Mouse (Mus musculus) G1E (cell line): Measurements from ENCODE around the gene Fbxw11. TPM values are rescaled to one million over a fixed set of nuclear protein-coding genes. Genes with fewer than 3 reads are reported as not detected.
"Not testable (repeated sequence)": the region's sequence is repeated elsewhere in the genome, so short reads cannot be mapped to it uniquely, and the experiment has no call there.

Experiments used
- ATAC-seq: 2 replicates; pipeline ENCODE4 v1.8.0; 2016; ENCODE audit warnings: mild to moderate bottlenecking; ENCODE audit not compliant: insufficient number of reproducible peaks, poor library complexity, low FRiP score, severe bottlenecking; ENCODE audit errors: extremely low read depth
- DNase-seq: peaks from one replicate; pipeline ENCODE4 v3.0.0; 2012; ENCODE audit warnings: low spot score
- H3K27me3 ChIP-seq: 2 replicates; pipeline ENCODE4 v1.6.1; 2012; ENCODE audit warnings: mild to moderate bottlenecking, low read length, inconsistent platforms; ENCODE audit not compliant: insufficient read depth
- H3K36me3 ChIP-seq: replicated peaks from 2 replicates; pipeline ENCODE3; 2012; ENCODE audit warnings: mild to moderate bottlenecking, inconsistent platforms
- H3K4me1 ChIP-seq: 2 replicates; pipeline ENCODE4 v1.6.1; 2012; ENCODE audit warnings: low read depth, low read length, inconsistent platforms, mixed read lengths; ENCODE audit not compliant: insufficient read depth
- H3K4me3 ChIP-seq: 2 replicates; pipeline ENCODE4 v1.5.1; 2012; ENCODE audit warnings: low read depth, mild to moderate bottlenecking, inconsistent platforms, low read length, moderate library complexity, mixed read lengths
- H3K9me3 ChIP-seq: replicated peaks from 2 replicates; pipeline ENCODE4 v1.6.1; 2012; ENCODE audit warnings: inconsistent platforms
- CTCF ChIP-seq: IDR thresholded peaks from 2 replicates; pipeline ENCODE4 v1.5.1; 2012; ENCODE audit warnings: low read depth, low read length, inconsistent platforms, mixed read lengths
- GATA1 ChIP-seq: IDR thresholded peaks from 2 replicates; pipeline ENCODE4 v1.6.1; 2012; ENCODE audit warnings: borderline replicate concordance, low read length, inconsistent platforms, mixed read lengths
- GATA2 ChIP-seq: IDR thresholded peaks from 2 replicates; pipeline ENCODE4 v1.6.1; 2012; ENCODE audit warnings: low read depth, low read length, inconsistent platforms, borderline replicate concordance
- POLR2AphosphoS5 ChIP-seq: IDR thresholded peaks from 2 replicates; pipeline ENCODE4 v1.6.1; 2012; ENCODE audit warnings: low read depth, low read length, inconsistent platforms; ENCODE audit not compliant: insufficient replicate concordance
- TAL1 ChIP-seq: conservative IDR thresholded peaks from 2 replicates; pipeline ENCODE4 v1.6.1; 2012; ENCODE audit warnings: low read depth, low read length, inconsistent platforms, mixed read lengths
- polyA plus RNA-seq: library from polyadenylated mRNA; stranded (reverse); fragments of >175 nt; gene quantifications from 2 replicates; pipeline ENCODE4 v1.2.3, GENCODE M21; 2012
- total RNA-seq, 2 experiments: library from RNA; stranded (forward) in 1 of 2; stranded (reverse) in 1 of 2; fragments of 200-1000 nt in 1 of 2; fragments of >200 nt in 1 of 2; fragmentation: Nextera tagmentation in 1 of 2; gene quantifications; 2 replicates each; pipeline ENCODE4 v1.2.3; 2014 to 2017

Fbxw11 gene
- total and polyA plus RNA-seq, 3 experiments = 16.9 to 53.7 (median 39.8) TPM

DNA sequence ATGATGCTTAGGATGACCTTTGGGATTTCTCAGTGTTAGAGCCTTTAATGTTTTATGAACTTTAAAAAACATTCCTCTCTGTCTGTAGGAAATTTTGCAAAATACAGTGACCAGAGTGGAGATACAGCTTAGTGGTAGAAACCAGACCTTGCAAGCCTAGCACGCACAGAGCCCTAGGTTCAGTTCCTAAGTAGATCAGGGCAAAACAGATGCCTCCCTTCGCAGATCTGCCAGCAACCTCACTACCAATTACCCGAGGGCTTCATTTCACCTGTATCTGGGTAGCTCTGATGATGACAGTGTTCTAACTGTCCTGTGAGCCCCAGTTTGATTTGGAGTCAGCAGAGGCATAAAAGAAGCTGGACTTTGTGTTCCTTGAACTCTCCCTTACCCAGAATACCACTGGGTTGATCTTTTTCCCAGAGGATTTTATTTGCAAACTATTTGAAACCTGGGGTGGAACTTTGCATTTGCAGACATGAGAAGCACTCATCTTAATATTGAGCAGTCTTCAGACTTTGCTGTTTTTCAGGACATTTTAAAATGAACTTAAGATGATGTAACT lies 42.2 kb downstream of the Fbxw11 start:
- Histone ChIP-seq H3K9me3 (no peaks in the 10 kb centered on the region), H3K36me3 (peaks cover 11% of the 10 kb centered on the region), H3K27me3 (no peaks in the 10 kb centered on the region), H3K4me1 (peaks cover 15% of the 10 kb centered on the region), H3K4me3 (no peak overlapping the region)
- DNase-seq (no peak), ATAC-seq (no peak)
- no peak for TF ChIP-seq POLR2AphosphoS5
- TF ChIP-seq GATA2 = no peak
- no peak for TF ChIP-seq GATA1
- no peak for TF ChIP-seq CTCF
- no peak for TF ChIP-seq TAL1

GRCm38 (mm10) chr11:32688245-32688855 lies 45.8 kb downstream of the Fbxw11 start:
- H3K4me3 ChIP-seq = no peak overlapping the region
- H3K4me1 ChIP-seq = peaks cover 16% of the 10 kb centered on the region
- no peaks in the 10 kb centered on the region for H3K27me3 ChIP-seq
- ATAC-seq = no peak
- H3K36me3 ChIP-seq = peaks cover 22% of the 10 kb centered on the region
- H3K9me3 ChIP-seq = no peaks in the 10 kb centered on the region
- TF ChIP-seq POLR2AphosphoS5 (no peak), CTCF (no peak), GATA1 (no peak), GATA2 (no peak), TAL1 (no peak)
- no peak for DNase-seq

DNA sequence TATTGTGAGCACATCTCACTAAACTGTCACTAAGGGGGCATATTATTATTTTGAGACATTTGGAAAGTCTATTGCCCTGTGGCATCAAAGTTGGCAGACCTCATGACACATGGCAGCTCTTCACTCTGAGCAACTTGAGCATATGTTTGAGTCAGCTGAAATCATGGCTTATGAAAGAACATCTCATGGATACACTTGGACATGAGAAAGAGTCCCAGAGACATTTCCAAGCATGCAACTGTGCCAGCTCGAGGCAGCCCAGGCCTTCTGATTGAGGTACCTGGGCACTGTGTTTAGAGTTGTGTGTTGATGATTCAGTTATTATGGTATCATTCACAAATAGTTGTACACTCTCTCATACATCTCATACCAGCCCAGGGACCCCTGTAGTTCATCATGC lies 47.0 kb downstream of the Fbxw11 start:
- no peaks in the 10 kb centered on the region for H3K9me3 ChIP-seq
- peaks cover 19% of the 10 kb centered on the region for H3K36me3 ChIP-seq
- TF ChIP-seq TAL1 (no peak), CTCF (no peak), GATA1 (no peak), POLR2AphosphoS5 (no peak), GATA2 (no peak)
- DNase-seq (no peak), ATAC-seq (no peak)
- H3K4me1 ChIP-seq = peaks cover 15% of the 10 kb centered on the region
- no peak overlapping the region for H3K4me3 ChIP-seq
- no peaks in the 10 kb centered on the region for H3K27me3 ChIP-seq

DNA sequence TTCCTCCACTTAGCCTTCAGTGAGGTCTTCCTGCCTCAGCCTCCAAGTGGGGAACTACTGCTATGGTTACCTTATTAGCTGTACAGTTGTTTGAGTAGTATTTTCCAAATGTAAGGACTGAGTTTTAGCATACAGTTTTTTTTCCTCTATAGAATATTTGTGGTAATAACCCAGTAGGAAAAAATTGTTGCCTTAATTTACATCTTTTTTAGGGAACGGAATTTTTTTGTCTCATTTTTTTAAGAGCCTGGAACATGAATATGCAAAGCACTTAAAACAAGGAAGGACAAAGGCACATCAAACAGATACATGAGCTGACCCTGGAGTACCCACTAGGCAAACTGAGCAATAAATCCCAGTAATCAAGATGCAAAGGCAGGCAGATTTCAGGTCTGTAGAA lies 50.3 kb downstream of the Fbxw11 start:
- H3K4me1 ChIP-seq = peaks cover 15% of the 10 kb centered on the region
- DNase-seq (no peak), ATAC-seq (no peak)
- no peak overlapping the region for H3K4me3 ChIP-seq
- H3K27me3 ChIP-seq = no peaks in the 10 kb centered on the region
- no peaks in the 10 kb centered on the region for H3K9me3 ChIP-seq
- H3K36me3 ChIP-seq = peaks cover 19% of the 10 kb centered on the region
- TF ChIP-seq TAL1 (no peak), POLR2AphosphoS5 (no peak), CTCF (no peak), GATA2 (no peak), GATA1 (no peak)

DNA sequence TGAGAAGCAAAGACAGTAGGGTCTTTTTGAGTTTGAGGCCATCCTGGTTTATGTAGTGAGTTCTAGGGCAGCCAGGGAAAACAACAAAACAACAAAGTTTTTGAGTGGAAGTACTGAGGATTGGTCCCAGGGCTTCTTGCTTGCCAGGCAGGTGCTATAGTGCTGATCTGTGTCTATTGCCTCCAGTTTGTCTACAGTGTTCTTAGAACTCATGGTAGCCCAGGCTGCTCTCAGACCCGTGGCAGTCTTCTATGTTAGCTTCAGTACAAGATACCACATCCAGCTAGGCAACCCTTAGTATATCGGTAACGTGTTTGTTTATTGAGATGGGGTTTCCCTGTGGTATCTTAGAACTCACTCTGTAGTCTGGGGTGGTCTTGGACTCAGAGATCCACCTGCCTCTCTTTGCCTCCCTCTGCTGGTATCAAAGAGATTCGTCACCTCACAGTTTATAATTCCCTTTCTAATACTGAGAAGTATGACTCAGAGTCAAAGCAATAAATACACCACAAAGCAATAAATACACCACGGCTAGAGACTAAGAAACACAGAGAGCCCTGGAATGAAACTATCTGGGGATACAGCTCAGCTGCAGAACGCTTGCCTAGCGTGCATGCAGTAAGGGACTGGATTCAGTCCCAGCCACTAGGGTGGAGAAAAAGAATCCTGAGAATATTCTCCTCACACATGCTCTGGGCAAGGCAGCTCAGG lies 51.1 kb downstream of the Fbxw11 start:
- ATAC-seq = no peak

DNA sequence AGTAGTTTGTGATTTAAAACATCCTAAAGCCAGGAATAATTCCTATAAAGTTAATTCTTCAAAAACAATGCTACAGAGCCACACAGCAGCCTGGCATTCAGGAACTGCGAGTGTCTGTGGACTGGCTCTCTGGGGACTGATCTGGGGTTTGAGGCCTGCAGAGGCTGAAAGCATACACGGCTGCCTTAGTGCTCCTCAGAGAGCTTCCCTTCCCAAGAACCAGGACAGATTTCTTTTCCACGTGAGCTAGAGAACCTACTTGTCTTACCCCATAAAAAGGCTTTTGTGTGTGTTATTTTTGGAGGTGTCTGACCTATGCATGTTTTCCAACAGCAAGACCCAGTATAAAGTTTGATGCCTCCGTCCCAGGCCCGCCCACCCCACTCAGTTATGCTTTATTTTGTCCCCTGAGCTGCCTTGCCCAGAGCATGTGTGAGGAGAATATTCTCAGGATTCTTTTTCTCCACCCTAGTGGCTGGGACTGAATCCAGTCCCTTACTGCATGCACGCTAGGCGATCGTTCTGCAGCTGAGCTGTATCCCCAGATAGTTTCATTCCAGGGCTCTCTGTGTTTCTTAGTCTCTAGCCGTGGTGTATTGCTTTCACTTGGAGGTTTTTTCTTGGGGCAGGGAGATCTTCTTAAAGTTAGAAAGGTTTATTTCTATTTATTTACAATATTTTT lies 51.9 kb downstream of the Fbxw11 start:
- peaks cover 12% of the 10 kb centered on the region for H3K4me1 ChIP-seq
- H3K36me3 ChIP-seq = peaks cover 20% of the 10 kb centered on the region
- not testable (repeated sequence) for H3K9me3 ChIP-seq, H3K4me3 ChIP-seq, DNase-seq, H3K27me3 ChIP-seq, ATAC-seq

More for the DNA sequence above, 51.1 kb downstream of the Fbxw11 start:
- no peak for TF ChIP-seq TAL1
- H3K27me3 ChIP-seq = no peaks in the 10 kb centered on the region
- no peak overlapping the region for H3K4me3 ChIP-seq
- DNase-seq = no peak
- no peaks in the 10 kb centered on the region for H3K9me3 ChIP-seq
- peaks cover 20% of the 10 kb centered on the region for H3K36me3 ChIP-seq
- H3K4me1 ChIP-seq = peaks cover 12% of the 10 kb centered on the region
